Mouse (Mus musculus) embryonic fibroblast, embryonic 13.5 days (primary cell): ENCODE measurements at regions not wholly inside any gene's neighbourhood (a gene's known extent, or its start where the extent isn't known, plus 50 kb on each side); places are given as distances from the start of the nearest gene placed in this dataset.

Experiments
- H3K27ac ChIP-seq: 2 replicates; pipeline ENCODE4 v1.5.1; 2012; ENCODE audit warnings: low read length, control low read depth, inconsistent platforms; ENCODE audit not compliant: insufficient read depth
- H3K4me1 ChIP-seq: 2 replicates; pipeline ENCODE4 v1.6.1; 2011; ENCODE audit warnings: low read length; ENCODE audit not compliant: control insufficient read depth, insufficient read depth
- H3K4me3 ChIP-seq: 2 replicates; pipeline ENCODE4 v1.5.1; 2011; ENCODE audit warnings: mild to moderate bottlenecking, control low read depth, low read length; ENCODE audit not compliant: insufficient read depth
- CTCF ChIP-seq: IDR thresholded peaks from 2 replicates; pipeline ENCODE4 v1.5.1; 2011; ENCODE audit warnings: mild to moderate bottlenecking, control low read depth, low read length, moderate library complexity, borderline replicate concordance; ENCODE audit not compliant: insufficient read depth
- POLR2A ChIP-seq: IDR thresholded peaks from 2 replicates; pipeline ENCODE4 v1.6.1; 2011; ENCODE audit warnings: low read depth, mild to moderate bottlenecking, control low read depth, low read length, moderate library complexity

- Histone ChIP-seq H3K27ac (no peak overlapping the region), H3K4me3 (no peak overlapping the region), H3K4me1 (peaks cover 4% of the 10 kb centered on the region)
- TF ChIP-seq CTCF (no peak), POLR2A (no peak)
These were observed 128.6 kb downstream of the Tmem17 start for GRCm38 (mm10) chr11:22640371-22640990.

GRCm38 (mm10) chr11:22641450-22641849, 129.6 kb downstream of the Tmem17 start:
- TF ChIP-seq POLR2A: no peak
- TF ChIP-seq CTCF: no peak

GRCm38 (mm10) chr11:22644010-22644625, 132.2 kb downstream of the Tmem17 start:
- H3K4me1 ChIP-seq: peaks cover 4% of the 10 kb centered on the region
- no peak overlapping the region for H3K4me3 ChIP-seq
- H3K27ac ChIP-seq: no peak overlapping the region
- no peak for TF ChIP-seq CTCF
- no peak for TF ChIP-seq POLR2A

More at GRCm38 (mm10) chr11:22641450-22641849, 129.6 kb downstream of the Tmem17 start:
- Histone ChIP-seq H3K4me3 (no peak overlapping the region), H3K27ac (no peak overlapping the region), H3K4me1 (peaks cover 4% of the 10 kb centered on the region)

- H3K4me1 ChIP-seq: peaks cover 4% of the 10 kb centered on the region
- H3K4me3 ChIP-seq: no peak overlapping the region
- TF ChIP-seq CTCF (no peak), POLR2A (no peak)
- no peak overlapping the region for H3K27ac ChIP-seq
These were observed 133.0 kb downstream of the Tmem17 start for GRCm38 (mm10) chr11:22644877-22645276.

- H3K4me1 ChIP-seq: peaks cover 4% of the 10 kb centered on the region
- no peak overlapping the region for H3K4me3 ChIP-seq
- no peak overlapping the region for H3K27ac ChIP-seq
- TF ChIP-seq POLR2A: no peak
- TF ChIP-seq CTCF: no peak
These were observed 134.5 kb downstream of the Tmem17 start for GRCm38 (mm10) chr11:22646192-22646936.

- TF ChIP-seq CTCF (no peak), POLR2A (no peak)
- H3K27ac ChIP-seq: no peak overlapping the region
- H3K4me1 ChIP-seq: peaks cover 4% of the 10 kb centered on the region
- no peak overlapping the region for H3K4me3 ChIP-seq
These were observed 136.4 kb downstream of the Tmem17 start for GRCm38 (mm10) chr11:22648275-22648674.

GRCm38 (mm10) chr11:22650771-22651170, 138.9 kb downstream of the Tmem17 start:
- no peak overlapping the region for H3K27ac ChIP-seq
- TF ChIP-seq CTCF (no peak), POLR2A (no peak)
- H3K4me1 ChIP-seq: no peaks in the 10 kb centered on the region
- H3K4me3 ChIP-seq: no peak overlapping the region

- Histone ChIP-seq H3K4me1 (no peaks in the 10 kb centered on the region), H3K27ac (no peak overlapping the region), H3K4me3 (no peak overlapping the region)
- TF ChIP-seq POLR2A (no peak), CTCF (no peak)
These were observed 139.4 kb downstream of the Tmem17 start for GRCm38 (mm10) chr11:22651313-22651712.

GRCm38 (mm10) chr11:22651911-22652310, 140.0 kb downstream of the Tmem17 start:
- TF ChIP-seq POLR2A (no peak), CTCF (no peak)

GRCm38 (mm10) chr11:22652931-22653330, 141.0 kb downstream of the Tmem17 start:
- no peaks in the 10 kb centered on the region for H3K4me1 ChIP-seq
- TF ChIP-seq CTCF (no peak), POLR2A (no peak)
- no peak overlapping the region for H3K27ac ChIP-seq
- no peak overlapping the region for H3K4me3 ChIP-seq

More at GRCm38 (mm10) chr11:22651911-22652310, 140.0 kb downstream of the Tmem17 start:
- Histone ChIP-seq H3K4me3 (no peak overlapping the region), H3K27ac (no peak overlapping the region), H3K4me1 (no peaks in the 10 kb centered on the region)
